Mouse (Mus musculus) frontal cortex, postnatal 14 days (tissue): Measurements from ENCODE around the gene Gpr68.

Experiments
- DNase-seq, 2 experiments: peaks; one replicate each; pipeline ENCODE4 v3.0.0; 2022; ENCODE audit warnings: low spot score in 2 of 2

Gene Gpr68

DNA sequence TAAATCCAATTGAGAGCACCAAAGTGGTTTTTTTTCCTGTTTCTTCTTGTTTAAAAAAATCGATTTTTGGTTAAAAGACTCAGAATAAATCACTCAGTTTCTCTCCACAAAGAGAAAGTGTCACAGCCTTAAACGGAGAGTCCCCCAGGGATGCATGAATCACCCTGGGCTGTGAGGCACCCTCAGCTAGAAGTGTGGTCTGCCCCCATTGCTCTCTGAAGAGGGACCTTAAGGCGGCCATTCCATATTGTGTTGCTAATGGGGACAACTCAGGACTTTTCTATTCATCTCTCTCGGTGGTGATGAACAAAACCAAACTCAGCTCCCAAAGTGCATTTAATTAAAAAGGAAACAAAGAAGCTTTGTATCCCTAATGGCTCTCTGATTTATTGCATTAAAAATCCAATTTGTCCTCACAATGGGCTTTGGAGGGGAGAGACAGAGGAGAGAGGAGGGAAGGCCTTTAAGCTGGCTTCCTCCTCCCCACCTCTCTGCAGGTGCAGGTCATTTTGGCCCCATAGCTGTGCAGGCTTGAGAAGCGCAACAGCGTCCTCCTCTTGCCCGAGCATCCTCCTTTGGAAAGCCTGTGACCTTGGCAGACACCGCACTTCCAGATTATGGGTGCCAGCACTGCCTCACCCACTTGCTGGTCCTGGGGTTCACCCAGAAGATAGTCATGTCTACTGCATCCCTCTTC, 76.2 kb downstream of the Gpr68 start:
- DNase-seq = no peak

- no peak for DNase-seq
Observed at GRCm38 (mm10) chr12:100831021-100831420, 77.0 kb downstream of the Gpr68 start.
